Mouse (Mus musculus): Measurements from ENCODE around the gene Zcwpw1. TPM values are rescaled to one million over a fixed set of nuclear protein-coding genes. Genes with fewer than 3 reads are reported as not detected.

Gene Zcwpw1
- polyA plus RNA-seq, 1 experiment from 2014 or later: 12.5 TPM

Other genes with a start within 250 kb of the Zcwpw1 start
- gene Actl6b, start 234.3 kb upstream of the Zcwpw1 start, polyA plus RNA-seq (2016; fragmentation: Nextera tagmentation; extraction: Ambion mirVana): 0.07 TPM in 1 of 2 replicates, not detected in the other
- gene Tfr2, start 218.0 kb upstream of the Zcwpw1 start, polyA plus RNA-seq (2016; fragmentation: Nextera tagmentation; extraction: Ambion mirVana): 4.0 and 4.9 TPM in 2 replicates
- gene Mospd3, start 186.7 kb upstream of the Zcwpw1 start, polyA plus RNA-seq (2016; fragmentation: Nextera tagmentation; extraction: Ambion mirVana): 14.3 and 16.0 TPM in 2 replicates
- gene Pcolce, start 174.0 kb upstream of the Zcwpw1 start, polyA plus RNA-seq (2016; fragmentation: Nextera tagmentation; extraction: Ambion mirVana): 114 and 137 TPM in 2 replicates
- 0.28 and 0.31 TPM in 2 replicates for gene Fbxo24, start 158.8 kb upstream of the Zcwpw1 start, polyA plus RNA-seq (2016; fragmentation: Nextera tagmentation; extraction: Ambion mirVana)
- gene Lrch4, start 158.7 kb upstream of the Zcwpw1 start, polyA plus RNA-seq (2016; fragmentation: Nextera tagmentation; extraction: Ambion mirVana): 23.3 and 23.7 TPM in 2 replicates
- 7.7 and 9.8 TPM in 2 replicates for gene Gm20605, start 158.6 kb upstream of the Zcwpw1 start, polyA plus RNA-seq (2016; fragmentation: Nextera tagmentation; extraction: Ambion mirVana)
- gene Sap25, start 146.5 kb upstream of the Zcwpw1 start, polyA plus RNA-seq (2016; fragmentation: Nextera tagmentation; extraction: Ambion mirVana): 4.8 and 6.4 TPM in 2 replicates
- 0.60 and 0.74 TPM in 2 replicates for gene Irs3, start 142.1 kb upstream of the Zcwpw1 start, polyA plus RNA-seq (2016; fragmentation: Nextera tagmentation; extraction: Ambion mirVana)
- 31.9 and 34.0 TPM in 2 replicates for gene Agfg2, start 103.1 kb upstream of the Zcwpw1 start, polyA plus RNA-seq (2016; fragmentation: Nextera tagmentation; extraction: Ambion mirVana)
- gene Nyap1, start 46.2 kb upstream of the Zcwpw1 start, polyA plus RNA-seq (2016; fragmentation: Nextera tagmentation; extraction: Ambion mirVana): 1.4 TPM in 2 replicates
- 147 and 165 TPM in 2 replicates for gene Tsc22d4, start 42.1 kb upstream of the Zcwpw1 start, polyA plus RNA-seq (2016; fragmentation: Nextera tagmentation; extraction: Ambion mirVana)
- gene Ppp1r35, start 8.9 kb upstream of the Zcwpw1 start, polyA plus RNA-seq (2016; fragmentation: Nextera tagmentation; extraction: Ambion mirVana): 31.3 and 49.2 TPM in 2 replicates
- 7.1 and 10.4 TPM in 2 replicates for gene Mepce, start 143 bp upstream of the Zcwpw1 start, polyA plus RNA-seq (2016; fragmentation: Nextera tagmentation; extraction: Ambion mirVana)
- gene Pilra, start 48.5 kb downstream of the Zcwpw1 start, polyA plus RNA-seq (2016; fragmentation: Nextera tagmentation; extraction: Ambion mirVana): 1.3 and 2.0 TPM in 2 replicates
- gene Pilrb1, start 70.3 kb downstream of the Zcwpw1 start, polyA plus RNA-seq (2016; fragmentation: Nextera tagmentation; extraction: Ambion mirVana): 0.26 and 0.28 TPM in 2 replicates
- 0.64 and 1.0 TPM in 2 replicates for gene Pilrb2, start 84.0 kb downstream of the Zcwpw1 start, polyA plus RNA-seq (2016; fragmentation: Nextera tagmentation; extraction: Ambion mirVana)
- gene Cyp3a13, start 133.8 kb downstream of the Zcwpw1 start, polyA plus RNA-seq (2016; fragmentation: Nextera tagmentation; extraction: Ambion mirVana): 0.14 TPM in 1 of 2 replicates, not detected in the other
- not detected in 2 replicates for gene Gjc3, start 175.3 kb downstream of the Zcwpw1 start, polyA plus RNA-seq (2016; fragmentation: Nextera tagmentation; extraction: Ambion mirVana)
- gene Azgp1, start 193.7 kb downstream of the Zcwpw1 start, polyA plus RNA-seq (2016; fragmentation: Nextera tagmentation; extraction: Ambion mirVana): not detected in 2 replicates
- gene Smok3a, start 233.5 kb downstream of the Zcwpw1 start, polyA plus RNA-seq (2016; fragmentation: Nextera tagmentation; extraction: Ambion mirVana): not detected in 2 replicates
- not detected in 2 replicates for gene Smok3b, start 233.6 kb downstream of the Zcwpw1 start, polyA plus RNA-seq (2016; fragmentation: Nextera tagmentation; extraction: Ambion mirVana)

Data from heart, embryonic 10.5 days (tissue).